Mouse (Mus musculus) brown adipose tissue, adult 24 weeks (tissue): ENCODE measurements around the gene Pdk4. TPM values are rescaled to one million over a fixed set of nuclear protein-coding genes. Genes with fewer than 3 reads are reported as not detected.

Experiments used
- polyA plus RNA-seq: library from polyadenylated mRNA; stranded (reverse); fragments of >200 nt; gene quantifications from 2 replicates; pipeline ENCODE4 v1.2.4, GENCODE M21; 2012; ENCODE audit not compliant: missing spikeins, insufficient read depth, insufficient read length

Pdk4 gene
- polyA plus RNA-seq, 1 experiment: 1,614 TPM

Other genes with a start within 250 kb of the Pdk4 start
- 174 and 203 TPM in 2 replicates for gene Pon3, start 240.0 kb downstream of the Pdk4 start, polyA plus RNA-seq
- gene Pon2, start 197.9 kb downstream of the Pdk4 start, polyA plus RNA-seq: 23.0 and 42.4 TPM in 2 replicates
- 0.95 and 1.6 TPM in 2 replicates for gene Asb4, start 112.9 kb downstream of the Pdk4 start, polyA plus RNA-seq
- not detected in 2 replicates for gene Dync1i1, start 229.3 kb upstream of the Pdk4 start, polyA plus RNA-seq